Mouse (Mus musculus) liver, adult 2 months (tissue): Measurements from ENCODE around the gene B3gnt8. TPM values are rescaled to one million over a fixed set of nuclear protein-coding genes. Genes with fewer than 3 reads are reported as not detected.

Source experiments
- DNase-seq: peaks from one replicate; pipeline ENCODE4 v3.0.0-alpha.2; 2011; ENCODE audit warnings: low read depth, low spot score; ENCODE audit errors: extremely low read depth
- H3K27ac ChIP-seq: fragments of 200-500 bp; replicated peaks from 2 replicates; pipeline ENCODE4 v1.5.1; 2012; ENCODE audit warnings: low read depth, mild to moderate bottlenecking, control low read depth, inconsistent platforms, low read length; ENCODE audit not compliant: insufficient read depth
- H3K27me3 ChIP-seq: fragments of 200-500 bp; 2 replicates; pipeline ENCODE4 v1.6.1; 2012; ENCODE audit warnings: mild to moderate bottlenecking, moderate library complexity, low read length, inconsistent platforms; ENCODE audit not compliant: control insufficient read depth, insufficient read depth
- H3K36me3 ChIP-seq: fragments of 200-500 bp; 2 replicates; pipeline ENCODE4 v1.6.1; 2012; ENCODE audit warnings: low read length, inconsistent platforms; ENCODE audit not compliant: control insufficient read depth, insufficient read depth
- H3K4me1 ChIP-seq: fragments of 200-500 bp; 2 replicates; pipeline ENCODE4 v1.6.1; 2011; ENCODE audit warnings: low read length; ENCODE audit not compliant: control insufficient read depth, insufficient read depth
- H3K4me3 ChIP-seq: fragments of 200-500 bp; 2 replicates; pipeline ENCODE4 v1.5.1; 2011; ENCODE audit warnings: low read depth, mild to moderate bottlenecking, control low read depth, low read length, moderate library complexity; ENCODE audit not compliant: insufficient read depth
- H3K79me2 ChIP-seq: fragments of 200-500 bp; 2 replicates; pipeline ENCODE4 v1.6.1; 2012; ENCODE audit warnings: inconsistent platforms, mild to moderate bottlenecking, low read length, moderate library complexity; ENCODE audit not compliant: control insufficient read depth, insufficient read depth
- H3K9ac ChIP-seq: fragments of 200-500 bp; 2 replicates; pipeline ENCODE4 v1.6.1; 2012; ENCODE audit warnings: low read depth, mild to moderate bottlenecking, control low read depth, inconsistent platforms, low read length
- CTCF ChIP-seq: fragments of 200-500 bp; IDR thresholded peaks from 2 replicates; pipeline ENCODE4 v1.5.1; 2011; ENCODE audit warnings: low read depth, low read length, control low read depth
- POLR2A ChIP-seq: fragments of 200-500 bp; IDR thresholded peaks from 2 replicates; pipeline ENCODE4 v1.6.1; 2011; ENCODE audit warnings: low read length, control low read depth; ENCODE audit not compliant: insufficient read depth; ENCODE audit errors: extremely low read depth
- WGBS: fragments of 180-500 bp; shearing (Covaris S2); methylation state at CpG from one replicate; pipeline ENCODE4 v1.1.7; 2018; 5-methylcytosine and 5-hydroxymethylcytosine counted together
- polyA plus RNA-seq: library from polyadenylated mRNA; depleted of rRNA; stranded (reverse); fragments of >200 nt; gene quantifications from 2 replicates; pipeline ENCODE4 v1.2.3, GENCODE M21; 2012
- total RNA-seq: library from RNA; depleted of rRNA; stranded (reverse); fragments of >200 nt; gene quantifications from 2 replicates; pipeline ENCODE4 v1.2.3, GENCODE M21; 2014

The B3gnt8 gene
- total and polyA plus RNA-seq, 2 experiments = 0.46 to 1.1 TPM

DNA sequence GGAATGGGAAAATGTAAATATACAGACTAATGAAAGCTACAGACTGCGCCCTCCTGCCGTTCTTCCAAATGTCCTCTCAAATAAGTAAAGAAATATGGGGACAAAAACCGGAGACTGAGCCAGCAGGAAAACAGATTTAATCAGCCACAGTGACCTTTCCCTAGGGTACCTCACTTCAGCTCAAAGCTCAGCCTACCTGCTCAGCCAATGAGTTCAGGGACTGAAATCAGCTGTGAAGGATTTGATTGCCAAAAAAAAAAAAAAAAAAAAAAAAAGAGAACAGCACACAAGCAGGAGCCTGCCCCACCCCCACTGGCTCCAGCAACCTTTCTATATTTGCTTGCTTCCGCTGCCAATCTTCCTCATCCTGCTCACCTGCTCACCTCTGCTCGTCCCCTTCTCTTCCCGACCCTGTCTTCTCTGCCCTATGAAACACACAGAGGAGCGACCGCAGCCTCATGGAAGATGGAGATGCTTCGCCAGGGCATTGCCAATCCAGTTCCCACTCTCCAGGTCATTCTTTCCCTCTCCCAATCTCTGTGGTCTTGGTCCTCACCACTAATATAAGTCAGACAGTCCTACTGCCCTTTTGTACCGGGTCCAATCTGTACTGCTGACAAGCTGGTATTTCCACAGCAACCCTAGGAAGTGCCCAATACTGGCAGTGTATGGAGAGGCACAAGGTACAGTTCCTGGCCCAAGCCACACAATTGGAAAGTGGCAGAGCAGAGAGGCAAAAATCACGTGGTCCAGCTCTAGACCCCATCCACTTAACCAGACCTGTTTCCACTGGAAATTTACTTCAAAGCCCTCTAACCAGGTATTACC, 29.4 kb downstream of the B3gnt8 start:
- 26% methylated on average over 11 of the region's 11 CpGs for WGBS
- Histone ChIP-seq H3K27me3 (no peaks in the 10 kb centered on the region), H3K79me2 (peaks cover 31% of the 10 kb centered on the region; the same call in 1 of the 2 replicates), H3K9ac (peak overlapping the region; percentile 75), H3K4me3 (peak overlapping the region; percentile 56), H3K27ac (peak overlapping the region; percentile 98), H3K4me1 (peaks cover 21% of the 10 kb centered on the region), H3K36me3 (no peaks in the 10 kb centered on the region)
- DNase-seq = peak; percentile 98
- TF ChIP-seq CTCF = no peak
- TF ChIP-seq POLR2A = 0 out of 2 replicates have a peak, but pooled peaks have one; percentile 1

DNA sequence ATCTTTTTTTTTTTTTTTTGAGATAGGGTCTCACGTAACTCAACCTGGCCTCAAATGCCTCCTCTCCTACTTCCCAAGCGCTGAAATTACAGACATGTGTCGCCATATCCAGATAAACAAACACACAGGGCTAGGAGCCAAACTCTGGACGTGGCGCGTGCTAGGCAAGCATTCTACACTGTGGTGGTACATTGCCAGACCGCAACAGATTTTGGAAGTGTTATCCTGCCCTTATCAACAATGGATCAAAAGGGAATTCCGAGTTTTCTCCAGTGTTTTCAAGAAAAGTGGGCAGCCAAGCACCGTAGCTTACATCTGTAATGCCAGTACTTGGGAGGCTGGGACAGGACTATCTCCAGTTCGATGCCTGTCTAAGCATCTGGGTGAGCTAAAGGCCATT, 31.3 kb downstream of the B3gnt8 start:
- peak overlapping the region; percentile 84 for H3K9ac ChIP-seq
- peak; percentile 90 for DNase-seq
- peak overlapping the region; percentile 77 for H3K4me3 ChIP-seq
- H3K79me2 ChIP-seq = peaks cover 22% of the 10 kb centered on the region; the same call in 1 of the 2 replicates
- no peaks in the 10 kb centered on the region for H3K27me3 ChIP-seq
- WGBS = 7% methylated on average over 10 of the region's 10 CpGs
- H3K27ac ChIP-seq = peak overlapping the region; percentile 98
- no peak for TF ChIP-seq POLR2A
- TF ChIP-seq CTCF = no peak
- peaks cover 3% of the 10 kb centered on the region; the same call in 1 of the 2 replicates for H3K36me3 ChIP-seq
- peaks cover 11% of the 10 kb centered on the region for H3K4me1 ChIP-seq

DNA sequence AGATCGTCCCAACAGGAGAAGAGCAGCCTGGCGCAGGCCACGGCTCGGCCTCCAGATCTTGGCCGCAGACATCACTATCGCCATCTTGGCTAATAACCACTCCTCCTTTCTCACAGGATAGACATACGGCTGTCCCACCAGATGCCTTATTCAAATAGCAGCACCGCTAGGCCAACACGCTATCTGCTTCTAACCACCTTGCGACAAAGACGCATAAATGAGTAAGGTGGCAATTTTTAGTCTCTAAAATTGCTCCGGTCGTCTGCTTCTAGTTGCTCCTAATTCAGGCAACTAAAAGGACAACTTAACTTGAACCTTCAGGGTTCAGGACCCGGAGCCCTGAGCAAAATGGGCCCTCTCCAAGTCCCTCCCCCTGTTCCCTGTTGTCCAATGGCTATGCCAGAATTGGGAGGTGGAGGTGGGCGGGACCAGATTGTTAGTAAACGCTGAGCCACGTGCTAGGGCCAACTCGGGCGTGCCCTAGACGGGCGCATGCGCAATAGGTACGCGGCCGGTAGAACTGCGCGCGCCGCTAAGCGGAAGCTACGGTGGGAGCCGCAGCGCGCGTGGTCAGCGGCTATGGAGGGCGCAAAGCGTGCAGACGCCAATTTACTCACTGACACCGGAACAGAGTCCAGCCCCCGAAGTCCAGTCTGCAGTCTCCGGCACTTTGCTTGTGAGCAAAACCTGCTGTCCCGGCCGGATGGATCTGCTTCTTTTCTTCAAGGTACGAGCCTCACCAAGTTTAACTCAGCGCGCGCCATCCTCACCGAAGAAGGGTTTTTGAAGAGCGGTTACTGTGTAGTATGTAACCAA, 32.4 kb downstream of the B3gnt8 start, which contains the start of the genes Bckdha and Exosc5:
Gene Bckdha (minus strand): TSS at position 325 of the 816 bp plus-strand sequence.
Gene Exosc5 (plus strand): TSS at position 508 of the 816 bp plus-strand sequence.
- Histone ChIP-seq H3K9ac (peak within 1 kb of the TSS; percentile 84), H3K4me1 (peaks cover 11% of the 10 kb centered on the region), H3K27me3 (no peaks in the 10 kb centered on the region), H3K27ac (peak within 1 kb of the TSS; percentile 96), H3K79me2 (peaks cover 13% of the 10 kb centered on the region; the same call in 1 of the 2 replicates), H3K36me3 (peaks cover 4% of the 10 kb centered on the region; the same call in 1 of the 2 replicates), H3K4me3 (peak within 1 kb of the TSS; percentile 80)
- DNase-seq = peak; percentile 97
- WGBS = under 1% methylated on average over 50 of the region's 50 CpGs
- peak; percentile 90 for TF ChIP-seq POLR2A
- TF ChIP-seq CTCF = no peak

DNA sequence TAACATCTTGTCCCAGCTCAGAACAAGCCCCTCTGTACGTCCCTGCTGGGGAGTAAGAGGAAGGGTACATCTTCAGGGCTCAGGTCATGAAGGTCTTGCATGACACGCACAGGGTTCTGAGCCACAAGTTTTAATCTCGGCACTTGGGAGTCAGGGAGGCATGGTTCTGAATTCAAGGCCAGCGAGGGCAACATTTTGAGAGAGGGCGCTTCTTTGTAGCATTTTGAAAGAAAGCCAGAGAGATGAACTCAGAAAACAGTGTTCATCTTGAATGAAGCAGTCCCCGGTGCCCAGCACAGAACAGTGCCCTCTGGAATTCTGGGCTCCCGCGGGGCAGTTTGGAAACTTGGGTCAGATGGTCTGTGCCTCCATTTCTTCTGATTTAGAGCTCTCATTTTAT, 39.9 kb downstream of the B3gnt8 start:
- Histone ChIP-seq H3K27ac (no peak overlapping the region), H3K4me3 (no peak overlapping the region), H3K9ac (no peak overlapping the region), H3K4me1 (no peaks in the 10 kb centered on the region), H3K79me2 (no peaks in the 10 kb centered on the region), H3K36me3 (peaks cover 14% of the 10 kb centered on the region), H3K27me3 (no peaks in the 10 kb centered on the region)
- WGBS = 98% methylated on average over 8 of the region's 8 CpGs
- no peak for DNase-seq
- TF ChIP-seq POLR2A (no peak), CTCF (no peak)

DNA sequence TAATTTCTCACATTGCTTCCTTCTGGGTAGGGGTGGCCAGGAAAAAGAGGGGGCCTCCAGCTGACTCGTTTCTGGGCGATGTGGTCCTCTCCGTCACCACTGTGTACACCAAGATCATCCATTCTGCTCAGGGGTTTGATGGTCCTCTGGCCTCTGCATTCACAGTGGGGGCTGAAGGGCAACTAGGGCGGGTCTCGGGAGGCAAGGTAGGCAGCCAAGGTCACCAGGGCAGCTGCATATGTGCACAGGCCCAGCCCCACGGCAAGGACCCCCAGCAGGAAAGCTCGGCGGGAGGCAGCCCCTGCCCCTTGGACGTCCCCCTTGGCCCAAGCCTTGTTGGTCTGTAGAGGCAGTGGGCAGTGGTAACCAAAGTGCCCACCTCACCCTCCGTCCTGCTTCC, 42.7 kb downstream of the B3gnt8 start:
- TF ChIP-seq CTCF (no peak), POLR2A (no peak)

More for the DNA sequence above, 42.7 kb downstream of the B3gnt8 start:
- DNase-seq = no peak
- Histone ChIP-seq H3K9ac (no peak overlapping the region), H3K4me3 (no peak overlapping the region), H3K4me1 (no peaks in the 10 kb centered on the region), H3K36me3 (peaks cover 10% of the 10 kb centered on the region), H3K27ac (no peak overlapping the region), H3K79me2 (no peaks in the 10 kb centered on the region), H3K27me3 (no peaks in the 10 kb centered on the region)
- 92% methylated on average over 10 of the region's 10 CpGs for WGBS
